ENCODE assay signal across 9 mouse cellular contexts in the genomic region with DNA sequence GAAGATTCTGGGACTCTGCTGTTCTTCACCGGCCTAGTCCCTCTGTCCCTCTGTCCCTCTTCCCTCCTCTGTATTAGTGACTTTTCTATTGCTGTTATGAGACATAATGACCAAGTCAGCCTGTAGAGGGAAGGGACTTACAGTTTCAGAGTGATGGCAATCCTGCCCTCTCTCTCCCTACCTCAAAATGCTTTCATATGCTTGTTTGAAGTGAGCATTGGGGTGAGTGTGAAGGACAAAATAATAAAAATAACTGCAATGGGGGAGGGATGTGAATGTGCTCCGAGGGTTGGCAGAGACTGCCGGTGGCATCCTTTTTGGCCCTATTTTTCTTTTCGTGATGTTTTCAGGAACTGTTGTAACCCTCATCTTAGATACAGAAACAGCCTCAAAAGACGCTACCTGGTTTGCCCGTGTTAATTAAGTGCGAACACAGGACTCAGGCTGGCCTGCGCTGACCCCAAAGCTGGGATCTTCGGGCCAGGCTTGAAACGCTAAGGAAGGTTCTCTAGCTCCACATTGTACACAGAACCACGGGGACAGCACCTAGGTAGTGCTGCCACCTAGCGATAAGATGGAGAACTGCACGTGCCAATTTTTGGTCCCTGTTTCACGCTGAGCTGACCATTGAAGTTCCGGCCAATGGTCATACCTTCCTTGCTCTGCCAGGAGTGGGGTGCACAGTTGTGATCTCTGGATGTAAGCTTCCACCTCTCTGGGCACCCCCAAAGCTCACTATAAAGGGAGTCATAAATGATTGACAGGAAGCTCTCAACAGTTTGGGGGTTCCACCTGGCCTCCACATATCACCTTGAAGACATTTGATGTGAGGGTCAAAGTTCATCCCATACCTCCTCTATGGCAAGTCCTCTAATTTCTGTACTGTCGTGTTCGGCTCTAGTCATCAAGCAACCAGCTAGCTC. TPM values are rescaled to one million over a fixed set of nuclear protein-coding genes. Genes with fewer than 3 reads are reported as not detected.
DNase-seq lines count a peak whose midpoint lies in the region; ATAC-seq lines count a peak whose summit lies in the region.
"Had no signal": no experiment of that assay in that cellular context is flagged by ENCODE, and none has a peak within 500 bp of the region (broad histone marks: within the 10 kb centered on the region; RNA-seq: fewer than 3 reads in every experiment).

No protein-coding gene starts in this region.

- no peak for ATAC-seq in liver, embryonic 12.5 days
- ATAC-seq in embryonic facial prominence, embryonic 11.5 days (replicated peaks; ENCODE audit: insufficient number of reproducible peaks, low FRiP score, low TSS enrichment, low read depth) = peak; percentile 44; the same call in 1 of the 2 replicates
- peak; percentile 40; the same call in 1 of the 2 replicates for ATAC-seq in hindbrain, embryonic 16.5 days

- H3K9ac ChIP-seq in liver, embryonic 12.5 days = no peak overlapping the region
- no peak overlapping the region for H3K9ac ChIP-seq in embryonic facial prominence, embryonic 11.5 days (replicated peaks; ENCODE audit: low read length)
- H3K9ac ChIP-seq in hindbrain, embryonic 16.5 days (ENCODE audit: low read depth, low read length) = no peak overlapping the region
- H3K9ac ChIP-seq: embryonic facial prominence, embryonic 15.5 days had no signal

- no peak overlapping the region for H3K4me3 ChIP-seq in liver, embryonic 12.5 days
- H3K4me3 ChIP-seq in embryonic facial prominence, embryonic 11.5 days (ENCODE audit: low read depth, low read length) = no peak overlapping the region
- H3K4me3 ChIP-seq in hindbrain, embryonic 16.5 days (ENCODE audit: low read length) = no peak overlapping the region
- no peak overlapping the region for H3K4me3 ChIP-seq in limb, embryonic 10.5 days
- H3K4me3 ChIP-seq: embryonic facial prominence, embryonic 15.5 days had no signal

- no peak overlapping the region for H3K4me2 ChIP-seq in liver, embryonic 12.5 days
- H3K4me2 ChIP-seq in embryonic facial prominence, embryonic 11.5 days (ENCODE audit: low read depth, low read length) = no peak overlapping the region
- no peak overlapping the region for H3K4me2 ChIP-seq in hindbrain, embryonic 16.5 days (ENCODE audit: low read length)
- H3K4me2 ChIP-seq: embryonic facial prominence, embryonic 15.5 days had no signal

- no peaks in the 10 kb centered on the region for H3K4me1 ChIP-seq in liver, embryonic 12.5 days
- H3K4me1 ChIP-seq in embryonic facial prominence, embryonic 11.5 days (ENCODE audit: control insufficient read depth, insufficient read depth, low read length) = no peaks in the 10 kb centered on the region
- H3K4me1 ChIP-seq in hindbrain, embryonic 16.5 days (ENCODE audit: control insufficient read depth, insufficient read depth, low read depth, low read length) = no peaks in the 10 kb centered on the region
- no peaks in the 10 kb centered on the region for H3K4me1 ChIP-seq in limb, embryonic 10.5 days
- H3K4me1 ChIP-seq: embryonic facial prominence, embryonic 15.5 days had no signal

- no peaks in the 10 kb centered on the region for H3K9me3 ChIP-seq in liver, embryonic 12.5 days (replicated peaks)
- no peaks in the 10 kb centered on the region for H3K9me3 ChIP-seq in embryonic facial prominence, embryonic 11.5 days (replicated peaks; ENCODE audit: control insufficient read depth, low read length)
- no peaks in the 10 kb centered on the region for H3K9me3 ChIP-seq in hindbrain, embryonic 16.5 days (ENCODE audit: control insufficient read depth, low read length)
- H3K9me3 ChIP-seq in limb, embryonic 10.5 days (replicated peaks) = no peaks in the 10 kb centered on the region
- H3K9me3 ChIP-seq: embryonic facial prominence, embryonic 15.5 days had no signal

- WGBS in liver, embryonic 12.5 days (ENCODE audit: insufficient replicate concordance) = 29% methylated on average over 17 of the region's 17 CpGs
- 34% methylated on average over 17 of the region's 17 CpGs for WGBS in embryonic facial prominence, embryonic 11.5 days
- WGBS in hindbrain, embryonic 16.5 days = 38% methylated on average over 17 of the region's 17 CpGs
- 40% methylated on average over 17 of the region's 17 CpGs for WGBS in limb, embryonic 10.5 days

- H3K27ac ChIP-seq in liver, embryonic 12.5 days = no peak overlapping the region
- H3K27ac ChIP-seq in embryonic facial prominence, embryonic 11.5 days (replicated peaks; ENCODE audit: low read depth, low read length) = no peak overlapping the region
- no peak overlapping the region for H3K27ac ChIP-seq in hindbrain, embryonic 16.5 days (ENCODE audit: low read depth, low read length)
- no peak overlapping the region for H3K27ac ChIP-seq in limb, embryonic 10.5 days
- H3K27ac ChIP-seq: embryonic facial prominence, embryonic 15.5 days had no signal

- no peaks in the 10 kb centered on the region; the same call in 1 of the 2 replicates for H3K27me3 ChIP-seq in liver, embryonic 12.5 days (replicated peaks)
- no peaks in the 10 kb centered on the region for H3K27me3 ChIP-seq in embryonic facial prominence, embryonic 11.5 days (ENCODE audit: control insufficient read depth, insufficient read depth, low read length)
- H3K27me3 ChIP-seq in hindbrain, embryonic 16.5 days (replicated peaks; ENCODE audit: control insufficient read depth, insufficient read depth, low read length) = no peaks in the 10 kb centered on the region
- no peaks in the 10 kb centered on the region for H3K27me3 ChIP-seq in limb, embryonic 10.5 days (ENCODE audit: low read depth, poor library complexity, severe bottlenecking)
- H3K27me3 ChIP-seq: embryonic facial prominence, embryonic 15.5 days had no signal

- no peaks in the 10 kb centered on the region for H3K36me3 ChIP-seq in liver, embryonic 12.5 days
- H3K36me3 ChIP-seq in embryonic facial prominence, embryonic 11.5 days (replicated peaks; ENCODE audit: control insufficient read depth, insufficient read depth, low read depth, low read length) = no peaks in the 10 kb centered on the region
- no peaks in the 10 kb centered on the region for H3K36me3 ChIP-seq in hindbrain, embryonic 16.5 days (ENCODE audit: control insufficient read depth, insufficient read depth, low read length)
- no peaks in the 10 kb centered on the region for H3K36me3 ChIP-seq in limb, embryonic 10.5 days
- H3K36me3 ChIP-seq: embryonic facial prominence, embryonic 15.5 days had no signal

- DNase-seq in liver = peak; percentile 48
- peak; percentile 30 to 37 for DNase-seq in adrenal gland, postnatal 4 days (ENCODE audit: low spot score in 2 of 2)
- peak; percentile 80 for DNase-seq in embryonic facial prominence, embryonic 11.5 days (ENCODE audit: low spot score)
- DNase-seq in limb, embryonic 10.5 days (ENCODE audit: low spot score) = peak; percentile 77
- DNase-seq in naive thymus-derived CD4-positive, alpha-beta T cell, adult 2 months (ENCODE audit: low read depth) = peak; percentile 77
- peak; percentile 7 to 22 for DNase-seq in thymus, adult 18-20 months

RNA-seq across cellular contexts. Expression of a gene that starts 17.1 kb away (rescaled TPM):
- polyA plus RNA-seq in liver, embryonic 12.5 days (2016; fragmentation: Nextera tagmentation; extraction: Ambion mirVana) = 3.7 and 4.3 TPM in 2 replicates
- total RNA-seq in adrenal gland, postnatal 4 days (2021) = 1 to 10 TPM; 6.3 to 7.3 TPM
- 0.93 and 1.4 TPM in 2 replicates for polyA plus RNA-seq in embryonic facial prominence, embryonic 11.5 days (2014; fragmentation: Nextera tagmentation; extraction: Ambion mirVana)
- 6.3 and 6.9 TPM in 2 replicates for polyA plus RNA-seq in hindbrain, embryonic 16.5 days (2015; fragmentation: Nextera tagmentation; extraction: Ambion mirVana)
- 0.41 and 0.93 TPM in 2 replicates for polyA plus RNA-seq in limb, embryonic 10.5 days (2016; fragmentation: Nextera tagmentation; extraction: Ambion mirVana)

RNA-seq across cellular contexts. Expression of a gene that starts 42.8 kb away (rescaled TPM):
- 4.6 and 5.2 TPM in 2 replicates for polyA plus RNA-seq in liver, embryonic 12.5 days (2016; fragmentation: Nextera tagmentation; extraction: Ambion mirVana)
- 1 to 10 TPM in 1 of 2 experiments, under 1 TPM in 1; 0.87 to 1.2 TPM for total RNA-seq in adrenal gland, postnatal 4 days (2021)
- 2.5 and 3.7 TPM in 2 replicates for polyA plus RNA-seq in embryonic facial prominence, embryonic 11.5 days (2014; fragmentation: Nextera tagmentation; extraction: Ambion mirVana)
- polyA plus RNA-seq in hindbrain, embryonic 16.5 days (2015; fragmentation: Nextera tagmentation; extraction: Ambion mirVana) = 1.2 and 1.3 TPM in 2 replicates
- 0.74 and 1.5 TPM in 2 replicates for polyA plus RNA-seq in limb, embryonic 10.5 days (2016; fragmentation: Nextera tagmentation; extraction: Ambion mirVana)

Comparison
In these comparisons a context has a peak if more than half of its experiments do, and no peak if none do; other contexts are left out.
1. DNase-seq: peak in every context shown above with its lines; median percentile 80 in embryonic facial prominence, embryonic 11.5 days; 77 in limb, embryonic 10.5 days; 77 in naive thymus-derived CD4-positive, alpha-beta T cell, adult 2 months; 48 in liver; 34 in adrenal gland, postnatal 4 days; 14 in thymus, adult 18-20 months.